Mouse (Mus musculus) hindbrain, embryonic 12.5 days (tissue): Measurements from ENCODE around the gene Slc25a25. TPM values are rescaled to one million over a fixed set of nuclear protein-coding genes. Genes with fewer than 3 reads are reported as not detected.
A peak's percentile ranks its signal among the peaks of the same experiment; 100 is the strongest.

Source experiments
- ATAC-seq: fragments of 200-750 bp; cut with Nextera tagmentation; 2 replicates; pipeline ENCODE4 v1.8.0; 2017; ENCODE audit warnings: moderate TSS enrichment; ENCODE audit not compliant: low FRiP score
- H3K27ac ChIP-seq: fragments of 300-500 bp; sonication (generic); 2 replicates; pipeline ENCODE4 v1.5.1; 2016; ENCODE audit warnings: mild to moderate bottlenecking
- H3K27me3 ChIP-seq: fragments of 300-500 bp; sonication (generic); 2 replicates; pipeline ENCODE4 v1.6.1; 2016; ENCODE audit warnings: mild to moderate bottlenecking
- H3K36me3 ChIP-seq: fragments of 300-500 bp; sonication (generic); 2 replicates; pipeline ENCODE4 v1.6.1; 2016; ENCODE audit warnings: mild to moderate bottlenecking
- H3K4me1 ChIP-seq: fragments of 300-500 bp; sonication (generic); 2 replicates; pipeline ENCODE4 v1.6.1; 2016
- H3K4me2 ChIP-seq: fragments of 300-500 bp; sonication (generic); replicated peaks from 2 replicates; pipeline ENCODE4 v1.6.1; 2016; ENCODE audit warnings: mild to moderate bottlenecking
- H3K4me3 ChIP-seq: fragments of 300-500 bp; sonication (generic); 2 replicates; pipeline ENCODE4 v1.5.1; 2016; ENCODE audit warnings: mild to moderate bottlenecking
- H3K9ac ChIP-seq: fragments of 300-500 bp; sonication (generic); 2 replicates; pipeline ENCODE4 v1.6.1; 2016; ENCODE audit warnings: mild to moderate bottlenecking, moderate library complexity
- H3K9me3 ChIP-seq: fragments of 300-500 bp; sonication (generic); replicated peaks from 2 replicates; pipeline ENCODE4 v1.6.1; 2016; ENCODE audit warnings: mild to moderate bottlenecking
- WGBS: fragments of 180-500 bp; shearing (Covaris S2); methylation state at CpG from one replicate; pipeline ENCODE4 v1.1.7; 2016; 5-methylcytosine and 5-hydroxymethylcytosine counted together
- polyA plus RNA-seq: library from polyadenylated mRNA; unstranded; fragments of >200 nt; fragmentation: Nextera tagmentation; extraction: Ambion mirVana; gene quantifications from 2 replicates; pipeline ENCODE4 v1.2.1, GENCODE M21; 2016

Slc25a25 gene
- polyA plus RNA-seq, 1 experiment from 2014 or later: 40.2 TPM

GRCm38 (mm10) chr2:32421851-32422251 lies 29.4 kb downstream of the Slc25a25 start:
- 90% methylated on average over 6 of the region's 6 CpGs for WGBS
- Histone ChIP-seq H3K27me3 (no peaks in the 10 kb centered on the region), H3K27ac (no peak overlapping the region), H3K9ac (0 out of 2 replicates have a peak overlapping the region, but pooled peaks have one; percentile 23), H3K4me2 (no peak overlapping the region), H3K4me1 (peaks cover 27% of the 10 kb centered on the region), H3K36me3 (peaks cover 44% of the 10 kb centered on the region), H3K9me3 (no peaks in the 10 kb centered on the region), H3K4me3 (no peak overlapping the region)
- no peak for ATAC-seq

- ATAC-seq: no peak
- Histone ChIP-seq H3K4me3 (no peak overlapping the region), H3K9ac (no peak overlapping the region), H3K36me3 (peaks cover 56% of the 10 kb centered on the region), H3K9me3 (no peaks in the 10 kb centered on the region), H3K27ac (no peak overlapping the region), H3K4me1 (peaks cover 22% of the 10 kb centered on the region), H3K4me2 (no peak overlapping the region), H3K27me3 (no peaks in the 10 kb centered on the region)
- WGBS: 87% methylated on average over 6 of the region's 6 CpGs
Observed at GRCm38 (mm10) chr2:32420647-32421046, 30.6 kb downstream of the Slc25a25 start.

- Histone ChIP-seq H3K4me2 (no peak overlapping the region), H3K9me3 (no peaks in the 10 kb centered on the region), H3K27me3 (no peaks in the 10 kb centered on the region), H3K4me3 (no peak overlapping the region), H3K27ac (no peak overlapping the region), H3K9ac (no peak overlapping the region), H3K4me1 (peaks cover 22% of the 10 kb centered on the region), H3K36me3 (peaks cover 61% of the 10 kb centered on the region)
- no peak for ATAC-seq
- WGBS: 91% methylated on average over 12 of the region's 12 CpGs
Observed at GRCm38 (mm10) chr2:32420066-32420608, 31.1 kb downstream of the Slc25a25 start.

GRCm38 (mm10) chr2:32419359-32419758 lies 31.9 kb downstream of the Slc25a25 start:
- H3K27me3 ChIP-seq: no peaks in the 10 kb centered on the region
- H3K9me3 ChIP-seq: no peaks in the 10 kb centered on the region
- WGBS: 97% methylated on average over 3 of the region's 3 CpGs
- peaks cover 69% of the 10 kb centered on the region for H3K36me3 ChIP-seq
- peaks cover 16% of the 10 kb centered on the region for H3K4me1 ChIP-seq
- H3K4me2 ChIP-seq: no peak overlapping the region
- no peak overlapping the region for H3K27ac ChIP-seq
- H3K9ac ChIP-seq: no peak overlapping the region
- H3K4me3 ChIP-seq: no peak overlapping the region
- ATAC-seq: no peak

- Histone ChIP-seq H3K27ac (no peak overlapping the region), H3K36me3 (peaks cover 76% of the 10 kb centered on the region), H3K4me1 (peaks cover 9% of the 10 kb centered on the region), H3K9me3 (no peaks in the 10 kb centered on the region), H3K9ac (no peak overlapping the region), H3K27me3 (no peaks in the 10 kb centered on the region), H3K4me2 (no peak overlapping the region), H3K4me3 (no peak overlapping the region)
- no peak for ATAC-seq
- 89% methylated on average over 12 of the region's 12 CpGs for WGBS
Observed at GRCm38 (mm10) chr2:32418430-32419151, 32.7 kb downstream of the Slc25a25 start.

GRCm38 (mm10) chr2:32417486-32417885 lies 33.8 kb downstream of the Slc25a25 start:
- peaks cover 77% of the 10 kb centered on the region for H3K36me3 ChIP-seq
- 90% methylated on average over 8 of the region's 8 CpGs for WGBS
- H3K9me3 ChIP-seq: no peaks in the 10 kb centered on the region
- no peak for ATAC-seq
- no peak overlapping the region for H3K4me2 ChIP-seq
- no peaks in the 10 kb centered on the region for H3K4me1 ChIP-seq
- H3K27ac ChIP-seq: no peak overlapping the region
- H3K9ac ChIP-seq: no peak overlapping the region
- H3K27me3 ChIP-seq: no peaks in the 10 kb centered on the region
- no peak overlapping the region for H3K4me3 ChIP-seq

- H3K27ac ChIP-seq: no peak overlapping the region
- no peak overlapping the region for H3K9ac ChIP-seq
- H3K4me3 ChIP-seq: no peak overlapping the region
- H3K36me3 ChIP-seq: peaks cover 77% of the 10 kb centered on the region
- no peak overlapping the region for H3K4me2 ChIP-seq
- no peaks in the 10 kb centered on the region for H3K9me3 ChIP-seq
- 87% methylated on average over 2 of the region's 2 CpGs for WGBS
- ATAC-seq: no peak
- H3K4me1 ChIP-seq: no peaks in the 10 kb centered on the region
- H3K27me3 ChIP-seq: no peaks in the 10 kb centered on the region
Observed at GRCm38 (mm10) chr2:32416556-32416955, 34.7 kb downstream of the Slc25a25 start.

GRCm38 (mm10) chr2:32415801-32416200 lies 35.4 kb downstream of the Slc25a25 start:
- peaks cover 73% of the 10 kb centered on the region for H3K36me3 ChIP-seq
- H3K27me3 ChIP-seq: no peaks in the 10 kb centered on the region
- H3K27ac ChIP-seq: no peak overlapping the region
- H3K4me2 ChIP-seq: no peak overlapping the region
- no peak for ATAC-seq
- no peak overlapping the region for H3K9ac ChIP-seq
- H3K9me3 ChIP-seq: no peaks in the 10 kb centered on the region
- H3K4me3 ChIP-seq: no peak overlapping the region
- no peaks in the 10 kb centered on the region for H3K4me1 ChIP-seq
- 95% methylated on average over 12 of the region's 12 CpGs for WGBS

GRCm38 (mm10) chr2:32413936-32414335 lies 37.3 kb downstream of the Slc25a25 start:
- peaks cover 54% of the 10 kb centered on the region for H3K36me3 ChIP-seq
- no peaks in the 10 kb centered on the region for H3K27me3 ChIP-seq
- H3K4me3 ChIP-seq: no peak overlapping the region
- no peak for ATAC-seq
- no peaks in the 10 kb centered on the region for H3K9me3 ChIP-seq
- 67% methylated on average over 5 of the region's 5 CpGs for WGBS
- no peak overlapping the region for H3K9ac ChIP-seq
- no peak overlapping the region for H3K27ac ChIP-seq
- no peaks in the 10 kb centered on the region for H3K4me1 ChIP-seq
- no peak overlapping the region for H3K4me2 ChIP-seq

GRCm38 (mm10) chr2:32412742-32413531 lies 38.3 kb downstream of the Slc25a25 start:
- Histone ChIP-seq H3K9me3 (no peaks in the 10 kb centered on the region), H3K4me3 (no peak overlapping the region)
- 86% methylated on average over 6 of the region's 6 CpGs for WGBS

GRCm38 (mm10) chr2:32411407-32411806 lies 39.8 kb downstream of the Slc25a25 start:
- Histone ChIP-seq H3K27me3 (no peaks in the 10 kb centered on the region), H3K27ac (no peak overlapping the region), H3K9ac (no peak overlapping the region), H3K4me2 (no peak overlapping the region), H3K9me3 (no peaks in the 10 kb centered on the region), H3K4me1 (no peaks in the 10 kb centered on the region), H3K36me3 (peaks cover 29% of the 10 kb centered on the region), H3K4me3 (no peak overlapping the region)
- WGBS: 85% methylated on average over 7 of the region's 7 CpGs
- no peak for ATAC-seq

More at GRCm38 (mm10) chr2:32412742-32413531, 38.3 kb downstream of the Slc25a25 start:
- Histone ChIP-seq H3K4me2 (no peak overlapping the region), H3K4me1 (no peaks in the 10 kb centered on the region), H3K36me3 (peaks cover 44% of the 10 kb centered on the region), H3K27me3 (no peaks in the 10 kb centered on the region), H3K27ac (no peak overlapping the region), H3K9ac (no peak overlapping the region)
- no peak for ATAC-seq
